Mouse (Mus musculus) midbrain, embryonic 10.5 days (tissue): ENCODE measurements around the gene Arpc3. TPM values are rescaled to one million over a fixed set of nuclear protein-coding genes. Genes with fewer than 3 reads are reported as not detected.

Experiments used
- DNase-seq: peaks from one replicate; pipeline ENCODE4 v3.0.0-alpha.2; 2017; ENCODE audit warnings: low spot score
- H3K27ac ChIP-seq: fragments of 300-500 bp; sonication (generic); replicated peaks from 2 replicates; pipeline ENCODE4 v1.5.1; 2016; ENCODE audit warnings: mild to moderate bottlenecking
- H3K27me3 ChIP-seq: fragments of 300-500 bp; sonication (generic); 2 replicates; pipeline ENCODE4 v1.6.1; 2016; ENCODE audit warnings: low read depth, mild to moderate bottlenecking; ENCODE audit not compliant: poor library complexity, severe bottlenecking
- H3K36me3 ChIP-seq: fragments of 300-500 bp; sonication (generic); 2 replicates; pipeline ENCODE4 v1.6.1; 2016; ENCODE audit warnings: mild to moderate bottlenecking, moderate library complexity
- H3K4me1 ChIP-seq: fragments of 300-500 bp; sonication (generic); 2 replicates; pipeline ENCODE4 v1.6.1; 2016
- H3K4me3 ChIP-seq: fragments of 300-500 bp; sonication (generic); 2 replicates; pipeline ENCODE4 v1.5.1; 2016; ENCODE audit warnings: mild to moderate bottlenecking, moderate library complexity
- H3K9me3 ChIP-seq: fragments of 300-500 bp; sonication (generic); replicated peaks from 2 replicates; pipeline ENCODE4 v1.6.1; 2016; ENCODE audit warnings: mild to moderate bottlenecking
- WGBS: fragments of 180-500 bp; shearing (Covaris S2); methylation state at CpG from one replicate; pipeline ENCODE4 v1.1.7; 2016; 5-methylcytosine and 5-hydroxymethylcytosine counted together
- polyA plus RNA-seq: library from polyadenylated mRNA; unstranded; fragments of >200 nt; fragmentation: Nextera tagmentation; extraction: Ambion mirVana; gene quantifications from 2 replicates; pipeline ENCODE4 v1.2.1, GENCODE M21; 2016

Arpc3 gene
- polyA plus RNA-seq, 1 experiment from 2014 or later, result 88.6 TPM

GRCm38 (mm10) chr5:122379374-122380155, 12.1 kb upstream of the Arpc3 start:
- DNase-seq, result peak; percentile 69
- Histone ChIP-seq H3K27ac (no peak overlapping the region), H3K27me3 (no peaks in the 10 kb centered on the region), H3K36me3 (peaks cover 76% of the 10 kb centered on the region), H3K4me1 (no peaks in the 10 kb centered on the region), H3K9me3 (no peaks in the 10 kb centered on the region), H3K4me3 (no peak overlapping the region)
- 66% methylated on average over 11 of the region's 11 CpGs for WGBS

GRCm38 (mm10) chr5:122390006-122390405, 1.7 kb upstream of the Arpc3 start:
- no peak overlapping the region for H3K4me3 ChIP-seq
- WGBS, result 84% methylated on average over 5 of the region's 5 CpGs
- H3K27me3 ChIP-seq, result no peaks in the 10 kb centered on the region
- 0 out of 2 replicates have a peak, but pooled peaks cover 7% of the 10 kb centered on the region for H3K36me3 ChIP-seq
- no peaks in the 10 kb centered on the region for H3K9me3 ChIP-seq
- DNase-seq, result no peak
- H3K27ac ChIP-seq, result no peak overlapping the region
- peaks cover 13% of the 10 kb centered on the region for H3K4me1 ChIP-seq

- Histone ChIP-seq H3K9me3 (no peaks in the 10 kb centered on the region), H3K27me3 (no peaks in the 10 kb centered on the region), H3K36me3 (0 out of 2 replicates have a peak, but pooled peaks cover 10% of the 10 kb centered on the region), H3K27ac (no peak overlapping the region), H3K4me1 (peaks cover 13% of the 10 kb centered on the region), H3K4me3 (no peak overlapping the region)
- DNase-seq, result no peak
Observed at GRCm38 (mm10) chr5:122390671-122391070, 1.0 kb upstream of the Arpc3 start.

- peaks cover 13% of the 10 kb centered on the region for H3K4me1 ChIP-seq
- H3K9me3 ChIP-seq, result no peaks in the 10 kb centered on the region
- no peaks in the 10 kb centered on the region for H3K27me3 ChIP-seq
- H3K27ac ChIP-seq, result peak overlapping the region; percentile 85
- WGBS, result 54% methylated on average over 16 of the region's 16 CpGs
- H3K36me3 ChIP-seq, result 0 out of 2 replicates have a peak, but pooled peaks cover 10% of the 10 kb centered on the region
- peak overlapping the region; percentile 91 for H3K4me3 ChIP-seq
- DNase-seq, result no peak
Observed at GRCm38 (mm10) chr5:122391178-122391785, 396 bp upstream of the Arpc3 start.

GRCm38 (mm10) chr5:122392227-122393004, 738 bp downstream of the Arpc3 start:
- peak overlapping the region; percentile 91 for H3K4me3 ChIP-seq
- peak overlapping the region; percentile 85 for H3K27ac ChIP-seq
- H3K4me1 ChIP-seq, result peaks cover 13% of the 10 kb centered on the region
- no peaks in the 10 kb centered on the region for H3K9me3 ChIP-seq
- DNase-seq, result peak; percentile 31
- peaks cover 20% of the 10 kb centered on the region for H3K36me3 ChIP-seq
- no peaks in the 10 kb centered on the region for H3K27me3 ChIP-seq
- WGBS, result 18% methylated on average over 19 of the region's 19 CpGs

- Histone ChIP-seq H3K36me3 (peaks cover 33% of the 10 kb centered on the region), H3K4me1 (peaks cover 13% of the 10 kb centered on the region), H3K27me3 (no peaks in the 10 kb centered on the region), H3K27ac (no peak overlapping the region), H3K9me3 (no peaks in the 10 kb centered on the region), H3K4me3 (0 out of 2 replicates have a peak overlapping the region, but pooled peaks have one; percentile 91)
- DNase-seq, result peak; percentile 67
- 52% methylated on average over 2 of the region's 2 CpGs for WGBS
Observed at GRCm38 (mm10) chr5:122393887-122394286, 2.2 kb downstream of the Arpc3 start.

GRCm38 (mm10) chr5:122396791-122397190, 5.1 kb downstream of the Arpc3 start:
- no peaks in the 10 kb centered on the region for H3K9me3 ChIP-seq
- no peak for DNase-seq
- no peaks in the 10 kb centered on the region for H3K27me3 ChIP-seq
- peaks cover 61% of the 10 kb centered on the region for H3K36me3 ChIP-seq
- peaks cover 13% of the 10 kb centered on the region for H3K4me1 ChIP-seq
- H3K4me3 ChIP-seq, result no peak overlapping the region
- H3K27ac ChIP-seq, result no peak overlapping the region
- WGBS, result 89% methylated on average over 10 of the region's 10 CpGs

- no peaks in the 10 kb centered on the region for H3K9me3 ChIP-seq
- WGBS, result 94% methylated on average over 8 of the region's 8 CpGs
- H3K4me3 ChIP-seq, result no peak overlapping the region
- H3K27ac ChIP-seq, result no peak overlapping the region
- no peaks in the 10 kb centered on the region for H3K27me3 ChIP-seq
- peaks cover 68% of the 10 kb centered on the region for H3K36me3 ChIP-seq
- no peak for DNase-seq
- H3K4me1 ChIP-seq, result peaks cover 9% of the 10 kb centered on the region
Observed at GRCm38 (mm10) chr5:122397495-122397894, 5.8 kb downstream of the Arpc3 start.

GRCm38 (mm10) chr5:122399871-122400270, 8.2 kb downstream of the Arpc3 start:
- Histone ChIP-seq H3K4me3 (no peak overlapping the region), H3K9me3 (no peaks in the 10 kb centered on the region), H3K27ac (no peak overlapping the region), H3K36me3 (peaks cover 86% of the 10 kb centered on the region), H3K27me3 (no peaks in the 10 kb centered on the region), H3K4me1 (no peaks in the 10 kb centered on the region)
- 97% methylated on average over 8 of the region's 8 CpGs for WGBS
- no peak for DNase-seq

GRCm38 (mm10) chr5:122400628-122401302, 9.1 kb downstream of the Arpc3 start:
- Histone ChIP-seq H3K36me3 (peaks cover 91% of the 10 kb centered on the region), H3K4me3 (no peak overlapping the region), H3K27me3 (no peaks in the 10 kb centered on the region), H3K9me3 (no peaks in the 10 kb centered on the region), H3K27ac (no peak overlapping the region), H3K4me1 (no peaks in the 10 kb centered on the region)
- no peak for DNase-seq
- 90% methylated on average over 18 of the region's 18 CpGs for WGBS

GRCm38 (mm10) chr5:122401303-122401640, 9.6 kb downstream of the Arpc3 start:
- 25% methylated on average over 8 of the region's 8 CpGs for WGBS
- H3K4me3 ChIP-seq, result no peak overlapping the region
- DNase-seq, result peak; percentile 64
- no peak overlapping the region for H3K27ac ChIP-seq
- peaks cover 96% of the 10 kb centered on the region for H3K36me3 ChIP-seq
- no peaks in the 10 kb centered on the region for H3K4me1 ChIP-seq
- H3K27me3 ChIP-seq, result no peaks in the 10 kb centered on the region
- no peaks in the 10 kb centered on the region for H3K9me3 ChIP-seq

- Histone ChIP-seq H3K27me3 (no peaks in the 10 kb centered on the region), H3K9me3 (peaks cover 7% of the 10 kb centered on the region; the same call in 1 of the 2 replicates), H3K36me3 (peaks cover 98% of the 10 kb centered on the region), H3K4me1 (no peaks in the 10 kb centered on the region), H3K4me3 (no peak overlapping the region), H3K27ac (no peak overlapping the region)
- no peak for DNase-seq
- 93% methylated on average over 13 of the region's 13 CpGs for WGBS
Observed at GRCm38 (mm10) chr5:122402160-122402559, 10.5 kb downstream of the Arpc3 start.
